Mouse (Mus musculus) bone marrow macrophage, adult 2 months (primary cell): ENCODE data around the gene Runx1.

Experiments used
- CTCF ChIP-seq: IDR thresholded peaks from 2 replicates; pipeline ENCODE4 v1.5.1; 2012; ENCODE audit warnings: low read depth, mild to moderate bottlenecking, low read length, moderate library complexity
- POLR2A ChIP-seq: IDR thresholded peaks from 2 replicates; pipeline ENCODE4 v1.6.1; 2012; ENCODE audit warnings: mild to moderate bottlenecking, low read depth, low read length, borderline replicate concordance

GRCm38 (mm10) chr16:92864191-92864590 lies 38.2 kb upstream of the Runx1 start:
- TF ChIP-seq CTCF (no peak), POLR2A (no peak)
